Mouse (Mus musculus) left cerebral cortex, postnatal 14 days (tissue): ENCODE measurements around the gene Olfr1221. TPM values are rescaled to one million over a fixed set of nuclear protein-coding genes. Genes with fewer than 3 reads are reported as not detected.
"Not testable (repeated sequence)": the region's sequence is repeated elsewhere in the genome, so short reads cannot be mapped to it uniquely, and the experiment has no call there.

Experiments
- DNase-seq, 2 experiments: peaks; one replicate each; pipeline ENCODE4 v3.0.0; 2021 to 2022; ENCODE audit warnings: low spot score in 2 of 2, mixed read lengths in 1 of 2
- intact Hi-C: fragments of 180-260 bp; cut with DNase I; formaldehyde crosslinking; loops from one replicate; pipeline ENCODE4 v1.15.1; 2025
- long read RNA-seq, 2 experiments: library from polyadenylated mRNA; stranded (forward); transcript quantifications; one replicate each; pipeline ENCODE4 v2.0.0; 2021
- total RNA-seq, 2 experiments: library from RNA; stranded (reverse); gene quantifications; 2 replicates each; pipeline ENCODE4 v1.2.3; 2021

Gene Olfr1221
- total RNA-seq: not detected
- long read RNA-seq, experiment 1: 0 reads
- long read RNA-seq, experiment 2: 0 reads

- intact Hi-C loops: no loop called here
- DNase-seq: no peak
Observed at GRCm38 (mm10) chr2:89117183-89117582, at the start of gene Olfr1221. TSS of gene Olfr1221 (minus strand) at chr2:89117283.

GRCm38 (mm10) chr2:89164711-89165110, 47.6 kb upstream of the Olfr1221 start:
- DNase-seq, intact Hi-C loops: not testable (repeated sequence)

- intact Hi-C loops, DNase-seq: not testable (repeated sequence)
Observed at GRCm38 (mm10) chr2:89163991-89164390, 46.9 kb upstream of the Olfr1221 start, which contains the start of gene Olfr1224-ps1. TSS of gene Olfr1224-ps1 (minus strand) at chr2:89164091.

- intact Hi-C loops: no loop called here
Observed at GRCm38 (mm10) chr2:89151460-89151859, 34.4 kb upstream of the Olfr1221 start, which contains the start of gene Olfr1223. TSS of gene Olfr1223 (minus strand) at chr2:89151560.

GRCm38 (mm10) chr2:89132954-89133353, 15.9 kb upstream of the Olfr1221 start, which contains the start of gene Olfr1222:
TSS of gene Olfr1222 (minus strand) at chr2:89133054.
- intact Hi-C loops: no loop called here
- DNase-seq: no peak

More at GRCm38 (mm10) chr2:89151460-89151859, 34.4 kb upstream of the Olfr1221 start, which contains the start of gene Olfr1223:
- no peak for DNase-seq

GRCm38 (mm10) chr2:89106735-89107134, 10.3 kb downstream of the Olfr1221 start, which contains the start of gene Olfr1220:
TSS of gene Olfr1220 (minus strand) at chr2:89106835.
- DNase-seq: no peak
- intact Hi-C loops: no loop called here

GRCm38 (mm10) chr2:89105651-89106050, 11.4 kb downstream of the Olfr1221 start:
- DNase-seq: no peak
- intact Hi-C loops: no loop called here

- intact Hi-C loops: no loop called here
- DNase-seq: no peak
Observed at GRCm38 (mm10) chr2:89093848-89094247, 23.2 kb downstream of the Olfr1221 start.

GRCm38 (mm10) chr2:89083413-89083812, 33.7 kb downstream of the Olfr1221 start, which contains the start of gene Olfr1219:
TSS of gene Olfr1219 (minus strand) at chr2:89083513.
- intact Hi-C loops: no loop called here
- DNase-seq: no peak

- DNase-seq: no peak
- intact Hi-C loops: no loop called here
Observed at GRCm38 (mm10) chr2:89081487-89081886, 35.6 kb downstream of the Olfr1221 start.

GRCm38 (mm10) chr2:89061087-89061486, 56.0 kb downstream of the Olfr1221 start, which contains the start of gene Olfr1218:
TSS of gene Olfr1218 (minus strand) at chr2:89061187.
- DNase-seq: no peak
- intact Hi-C loops: no loop called here

Other genes starting within 250 kb of the Olfr1221 start
- not detected for gene Olfr1208, start 215.0 kb downstream of the Olfr1221 start, total RNA-seq
- gene Olfr1209, start 202.1 kb downstream of the Olfr1221 start, total RNA-seq: not detected
- not detected for gene Olfr1211, start 179.2 kb downstream of the Olfr1221 start, total RNA-seq
- gene Olfr1212, start 163.3 kb downstream of the Olfr1221 start, total RNA-seq: not detected
- not detected for gene Gm13762, start 137.0 kb downstream of the Olfr1221 start, total RNA-seq
- gene Olfr1214, start 124.6 kb downstream of the Olfr1221 start, total RNA-seq: not detected
- not detected for gene Olfr1215, start 110.3 kb downstream of the Olfr1221 start, total RNA-seq
- gene Olfr1216, start 98.9 kb downstream of the Olfr1221 start, total RNA-seq: not detected
- not detected for gene Olfr1217, start 85.2 kb downstream of the Olfr1221 start, total RNA-seq
- not detected for gene Olfr1218, start 56.1 kb downstream of the Olfr1221 start, total RNA-seq
- not detected for gene Olfr1219, start 33.8 kb downstream of the Olfr1221 start, total RNA-seq
- gene Olfr1220, start 10.4 kb downstream of the Olfr1221 start, total RNA-seq: not detected
- gene Olfr1222, start 15.8 kb upstream of the Olfr1221 start, total RNA-seq: not detected
- not detected for gene Olfr1223, start 34.3 kb upstream of the Olfr1221 start, total RNA-seq
- gene Olfr1224-ps1, start 46.8 kb upstream of the Olfr1221 start, total RNA-seq: not detected
- not detected for gene Olfr1225, start 57.4 kb upstream of the Olfr1221 start, total RNA-seq
- gene Olfr1226, start 82.8 kb upstream of the Olfr1221 start, total RNA-seq: not detected
- gene Olfr1228, start 136.8 kb upstream of the Olfr1221 start, total RNA-seq: not detected
- not detected for gene Olfr1229, start 170.7 kb upstream of the Olfr1221 start, total RNA-seq
- gene Olfr1230, start 180.0 kb upstream of the Olfr1221 start, total RNA-seq: not detected
- gene Olfr1231, start 189.8 kb upstream of the Olfr1221 start, total RNA-seq: not detected
- gene Olfr1232, start 212.4 kb upstream of the Olfr1221 start, total RNA-seq: not detected
- gene Olfr1233, start 225.1 kb upstream of the Olfr1221 start, total RNA-seq: not detected
- not detected for gene Olfr1234, start 247.6 kb upstream of the Olfr1221 start, total RNA-seq